Mouse (Mus musculus) intestine, embryonic 14.5 days (tissue): ENCODE measurements around the gene Tgm2. TPM values are rescaled to one million over a fixed set of nuclear protein-coding genes. Genes with fewer than 3 reads are reported as not detected.

Experiments used
- ATAC-seq: fragments of 200-750 bp; cut with Nextera tagmentation; replicated peaks from 2 replicates; pipeline ENCODE4 v1.8.0; 2017; ENCODE audit warnings: low read depth, moderate number of reproducible peaks, moderate TSS enrichment, moderate library complexity; ENCODE audit not compliant: low FRiP score, low TSS enrichment
- DNase-seq: peaks from one replicate; pipeline ENCODE4 v3.0.0-alpha.2; 2018; ENCODE audit warnings: low spot score
- H3K27ac ChIP-seq: fragments of 300-500 bp; sonication (generic); 2 replicates; pipeline ENCODE4 v1.5.1; 2014; ENCODE audit warnings: low read depth, mild to moderate bottlenecking, control low read depth
- H3K27me3 ChIP-seq: fragments of 300-500 bp; sonication (generic); replicated peaks from 2 replicates; pipeline ENCODE4 v1.6.1; 2014; ENCODE audit warnings: low read length, control low read depth; ENCODE audit not compliant: control insufficient read depth, insufficient read depth
- H3K36me3 ChIP-seq: fragments of 300-500 bp; sonication (generic); 2 replicates; pipeline ENCODE4 v1.6.1; 2014; ENCODE audit warnings: low read length, control low read depth; ENCODE audit not compliant: control insufficient read depth, insufficient read depth
- H3K4me1 ChIP-seq: fragments of 300-500 bp; sonication (generic); replicated peaks from 2 replicates; pipeline ENCODE4 v1.6.1; 2014; ENCODE audit warnings: low read length, control low read depth, mixed read lengths; ENCODE audit not compliant: control insufficient read depth, insufficient read depth
- H3K4me2 ChIP-seq: fragments of 300-500 bp; sonication (generic); 2 replicates; pipeline ENCODE4 v1.6.1; 2014; ENCODE audit warnings: low read length
- H3K4me3 ChIP-seq: fragments of 300-500 bp; sonication (generic); 2 replicates; pipeline ENCODE4 v1.5.1; 2014; ENCODE audit warnings: low read depth, low read length, control low read depth, mixed read lengths
- H3K9ac ChIP-seq: fragments of 300-500 bp; sonication (generic); 2 replicates; pipeline ENCODE4 v1.6.1; 2014; ENCODE audit warnings: mild to moderate bottlenecking, low read length
- H3K9me3 ChIP-seq: fragments of 300-500 bp; sonication (generic); 2 replicates; pipeline ENCODE4 v1.6.1; 2016; ENCODE audit warnings: low read length, control low read depth; ENCODE audit not compliant: control insufficient read depth
- WGBS: fragments of 180-500 bp; shearing (Covaris S2); extraction: QIAGEN DNeasy Blood & Tissue Kit; methylation state at CpG from one replicate; pipeline ENCODE4 v1.1.7; 2014; 5-methylcytosine and 5-hydroxymethylcytosine counted together
- polyA plus RNA-seq: library from polyadenylated mRNA; unstranded; fragments of >200 nt; fragmentation: Nextera tagmentation; extraction: Ambion mirVana; gene quantifications from 2 replicates; pipeline ENCODE4 v1.2.1, GENCODE M21; 2014

Gene Tgm2
- polyA plus RNA-seq, 1 experiment from 2014 or later, result 59.7 TPM

DNA sequence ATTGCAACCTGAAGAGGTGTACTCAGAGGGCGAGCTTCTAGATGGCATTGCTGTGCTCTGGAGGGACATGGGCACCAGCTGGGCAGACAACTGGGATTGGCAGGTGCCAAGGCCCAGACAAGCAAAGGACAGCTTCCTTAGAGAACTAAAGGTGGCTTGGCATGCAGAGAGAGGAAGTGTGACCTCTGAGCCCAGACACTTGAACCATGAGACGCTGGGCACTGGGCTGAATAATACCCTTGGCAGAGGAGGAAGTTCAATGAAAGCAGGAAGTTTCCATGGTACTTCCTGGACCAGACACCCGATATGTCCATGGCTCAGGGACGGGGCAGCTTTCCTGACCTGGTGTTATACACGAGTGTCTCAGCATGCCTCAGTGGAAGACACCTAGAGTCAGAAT lies 28.2 kb upstream of the Tgm2 start:
- peaks cover 7% of the 10 kb centered on the region for H3K4me1 ChIP-seq
- no peak overlapping the region for H3K9ac ChIP-seq
- no peaks in the 10 kb centered on the region for H3K9me3 ChIP-seq
- ATAC-seq (no peak), DNase-seq (no peak)
- H3K4me3 ChIP-seq, result no peak overlapping the region
- H3K27me3 ChIP-seq, result no peaks in the 10 kb centered on the region
- H3K4me2 ChIP-seq, result no peak overlapping the region
- H3K27ac ChIP-seq, result no peak overlapping the region
- 73% methylated on average over 5 of the region's 5 CpGs for WGBS
- no peaks in the 10 kb centered on the region for H3K36me3 ChIP-seq

DNA sequence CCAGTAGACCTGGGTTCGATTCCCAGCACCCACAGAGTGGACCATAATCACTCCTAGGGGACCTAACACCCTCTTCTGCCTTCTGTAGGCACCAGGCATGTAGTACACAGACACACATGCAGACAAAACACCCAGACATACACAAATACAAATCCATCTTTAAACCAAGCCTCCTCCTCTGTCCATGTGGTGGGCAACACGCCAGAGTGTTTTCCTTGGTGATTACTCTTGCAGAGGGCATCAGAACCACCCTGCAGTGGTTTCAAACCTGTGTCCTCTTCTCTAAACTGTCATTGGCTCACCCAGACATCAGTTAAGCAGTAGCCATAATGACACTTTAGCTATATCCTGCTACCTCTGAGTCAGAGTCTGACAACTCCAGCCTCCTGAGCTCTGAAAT lies 24.2 kb upstream of the Tgm2 start:
- peaks cover 4% of the 10 kb centered on the region for H3K4me1 ChIP-seq
- WGBS, result 86% methylated on average over 2 of the region's 2 CpGs
- H3K36me3 ChIP-seq, result no peaks in the 10 kb centered on the region
- DNase-seq (no peak), ATAC-seq (no peak)
- no peak overlapping the region for H3K9ac ChIP-seq
- no peaks in the 10 kb centered on the region for H3K9me3 ChIP-seq
- H3K4me2 ChIP-seq, result no peak overlapping the region
- H3K4me3 ChIP-seq, result no peak overlapping the region
- H3K27me3 ChIP-seq, result no peaks in the 10 kb centered on the region
- no peak overlapping the region for H3K27ac ChIP-seq

DNA sequence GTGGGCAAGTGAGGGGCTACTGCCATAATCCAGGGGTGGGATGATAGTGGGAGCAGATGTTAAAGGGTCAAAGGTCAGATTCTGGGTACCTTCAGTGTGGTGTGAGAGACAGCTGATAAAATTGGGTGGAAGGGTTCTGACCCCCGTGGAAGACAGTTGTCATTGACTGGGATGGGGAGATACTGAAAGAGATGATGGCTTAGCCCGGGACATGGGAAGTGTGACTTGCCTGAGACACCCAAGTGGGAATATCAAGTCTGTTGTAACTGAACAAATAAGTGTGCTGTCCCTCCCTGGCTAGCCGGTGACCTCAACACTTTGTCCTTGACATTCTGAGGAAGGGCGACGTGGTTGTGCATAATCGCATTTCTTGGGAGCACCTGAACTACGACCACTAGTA lies 23.5 kb upstream of the Tgm2 start:
- ATAC-seq (no peak), DNase-seq (no peak)
- Histone ChIP-seq H3K4me1 (peaks cover 4% of the 10 kb centered on the region; the same call in 1 of the 2 replicates), H3K4me3 (no peak overlapping the region), H3K9me3 (no peaks in the 10 kb centered on the region), H3K36me3 (no peaks in the 10 kb centered on the region), H3K27ac (no peak overlapping the region), H3K4me2 (no peak overlapping the region), H3K27me3 (no peaks in the 10 kb centered on the region), H3K9ac (no peak overlapping the region)
- WGBS, result 85% methylated on average over 7 of the region's 7 CpGs

DNA sequence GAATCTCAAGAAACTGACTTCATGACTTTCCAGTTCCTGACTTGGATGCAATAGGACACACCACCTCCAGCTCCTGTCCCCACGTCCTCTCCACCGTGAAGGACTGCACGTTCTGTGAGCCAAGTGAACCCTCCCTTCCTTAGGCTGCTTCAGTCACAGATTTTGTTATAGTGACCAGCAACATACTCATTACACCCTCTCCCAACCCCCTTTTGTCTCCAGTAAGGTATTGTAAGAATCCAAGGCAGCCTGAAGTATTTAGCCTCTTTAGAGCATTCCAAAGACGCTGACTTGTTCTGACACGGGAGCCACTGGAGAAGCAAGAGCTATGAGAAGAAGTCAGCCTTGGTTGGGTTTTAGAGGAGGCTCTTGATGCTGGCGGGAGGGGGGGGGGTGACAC lies 23.1 kb upstream of the Tgm2 start:
- WGBS, result 77% methylated on average over 6 of the region's 6 CpGs

DNA sequence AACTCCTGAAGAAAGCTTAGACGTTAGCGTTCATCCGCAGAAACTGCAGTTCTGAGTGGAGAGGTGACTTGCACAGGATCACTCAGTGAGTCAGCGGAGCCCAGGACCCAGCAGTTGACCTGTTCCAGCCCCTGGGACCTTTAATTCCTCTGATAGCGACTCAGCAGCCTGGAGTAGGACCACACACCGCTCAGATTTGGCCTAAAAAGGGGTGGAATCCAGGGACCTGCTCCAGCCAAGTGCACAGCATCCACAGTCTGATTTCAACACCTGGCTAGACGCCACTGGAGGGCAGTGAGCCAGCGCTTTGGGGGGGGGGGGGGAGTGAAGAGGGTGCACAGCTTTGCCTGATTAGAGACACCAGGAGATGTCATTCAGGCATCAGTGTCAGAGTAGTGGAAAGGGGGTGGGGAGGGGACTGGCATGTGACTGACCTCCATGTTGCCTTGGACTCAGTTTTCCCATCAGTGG lies 22.5 kb upstream of the Tgm2 start:
- DNase-seq (no peak), ATAC-seq (no peak)
- Histone ChIP-seq H3K4me1 (peaks cover 4% of the 10 kb centered on the region; the same call in 1 of the 2 replicates), H3K36me3 (no peaks in the 10 kb centered on the region), H3K27me3 (no peaks in the 10 kb centered on the region), H3K4me2 (no peak overlapping the region), H3K27ac (no peak overlapping the region), H3K4me3 (no peak overlapping the region), H3K9me3 (no peaks in the 10 kb centered on the region), H3K9ac (no peak overlapping the region)
- 39% methylated on average over 8 of the region's 8 CpGs for WGBS

More for the DNA sequence above, 23.1 kb upstream of the Tgm2 start:
- Histone ChIP-seq H3K4me1 (peaks cover 4% of the 10 kb centered on the region; the same call in 1 of the 2 replicates), H3K36me3 (no peaks in the 10 kb centered on the region), H3K27me3 (no peaks in the 10 kb centered on the region), H3K9me3 (no peaks in the 10 kb centered on the region), H3K4me3 (no peak overlapping the region), H3K4me2 (no peak overlapping the region), H3K9ac (no peak overlapping the region), H3K27ac (no peak overlapping the region)
- ATAC-seq, result no peak
- DNase-seq, result no peak

DNA sequence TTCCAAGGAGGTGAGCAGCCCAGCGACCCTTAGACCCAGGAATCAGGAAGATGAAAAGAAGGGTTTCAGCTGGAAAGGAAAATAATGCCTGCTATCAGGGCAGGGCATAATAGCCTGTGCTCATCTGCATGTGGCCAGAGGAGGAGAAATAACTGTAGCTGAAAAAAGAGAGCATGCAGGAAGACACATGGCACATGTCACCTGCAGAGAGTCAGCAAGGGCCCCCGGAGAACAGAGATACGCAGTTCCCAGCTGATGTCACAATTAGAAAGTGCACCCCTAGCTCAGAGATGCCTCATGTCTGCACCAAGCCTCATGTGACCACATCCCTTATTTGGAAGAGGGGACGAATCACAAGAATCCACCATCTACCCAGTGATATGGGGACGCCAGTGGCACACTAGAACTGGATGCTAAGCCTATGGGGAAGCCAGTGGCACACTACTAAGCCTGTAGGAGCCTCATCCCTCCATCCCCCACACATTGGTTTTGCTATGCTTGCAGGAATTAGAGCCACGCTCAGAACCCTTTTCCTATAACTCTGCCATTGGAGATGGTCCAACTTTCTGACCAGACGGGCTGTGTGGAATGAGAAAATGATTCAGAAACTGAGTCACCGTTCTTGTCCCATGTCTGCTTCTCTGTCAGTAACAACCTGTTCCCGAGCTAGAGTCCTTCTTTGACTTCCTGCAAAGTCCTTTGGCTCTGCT lies 21.4 kb upstream of the Tgm2 start:
- DNase-seq (no peak), ATAC-seq (no peak)
- Histone ChIP-seq H3K4me3 (no peak overlapping the region), H3K4me1 (peaks cover 4% of the 10 kb centered on the region; the same call in 1 of the 2 replicates), H3K36me3 (no peaks in the 10 kb centered on the region), H3K9ac (no peak overlapping the region), H3K27me3 (no peaks in the 10 kb centered on the region), H3K4me2 (no peak overlapping the region), H3K9me3 (no peaks in the 10 kb centered on the region), H3K27ac (no peak overlapping the region)
- 60% methylated on average over 9 of the region's 9 CpGs for WGBS

DNA sequence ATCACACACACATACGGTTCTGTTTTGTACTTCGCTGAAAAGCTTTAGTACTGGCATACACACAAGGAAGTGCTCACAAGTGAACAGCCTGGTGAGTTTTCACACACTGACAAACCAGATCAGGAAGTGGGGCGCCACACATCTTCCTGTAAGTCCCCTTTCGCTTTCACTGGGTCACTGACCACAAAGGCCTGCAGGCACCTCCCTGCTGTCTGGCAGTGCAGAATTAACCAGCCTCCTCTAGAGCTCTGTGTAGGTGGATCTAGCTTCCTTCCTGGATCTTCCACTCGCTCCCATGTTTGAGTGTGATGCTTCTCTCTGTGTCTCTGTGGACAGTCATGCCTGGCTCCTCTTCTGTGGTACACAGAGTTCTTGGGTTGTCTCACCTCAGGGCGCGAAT lies 20.4 kb upstream of the Tgm2 start:
- DNase-seq (no peak), ATAC-seq (no peak)
- H3K4me3 ChIP-seq, result no peak overlapping the region
- H3K9me3 ChIP-seq, result no peaks in the 10 kb centered on the region
- H3K27ac ChIP-seq, result no peak overlapping the region
- WGBS, result 81% methylated on average over 7 of the region's 7 CpGs
- H3K9ac ChIP-seq, result no peak overlapping the region
- peaks cover 4% of the 10 kb centered on the region; the same call in 1 of the 2 replicates for H3K4me1 ChIP-seq
- H3K36me3 ChIP-seq, result no peaks in the 10 kb centered on the region
- no peaks in the 10 kb centered on the region for H3K27me3 ChIP-seq
- no peak overlapping the region for H3K4me2 ChIP-seq

DNA sequence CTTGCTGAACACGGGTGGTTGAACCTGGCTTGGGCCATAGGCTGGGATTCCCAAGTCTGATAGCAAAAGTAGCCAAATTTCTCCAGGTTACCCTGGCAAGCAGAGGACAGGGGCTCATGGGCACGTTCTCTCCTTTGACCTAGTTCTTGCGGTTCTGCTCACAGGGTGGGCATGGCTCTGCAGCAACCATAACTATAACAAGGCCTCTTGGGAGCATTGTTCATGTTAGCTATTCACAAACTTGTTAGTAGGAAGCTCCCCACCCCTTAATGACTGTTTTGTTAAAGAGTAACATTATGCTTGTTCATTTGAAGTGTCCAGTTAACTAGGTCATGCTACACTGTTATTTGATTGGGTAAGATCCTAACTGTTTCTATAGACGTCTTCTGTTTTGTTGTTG lies 19.5 kb upstream of the Tgm2 start:
- WGBS, result 82% methylated on average over 4 of the region's 4 CpGs
- DNase-seq, result no peak
- no peak overlapping the region for H3K4me3 ChIP-seq
- no peak overlapping the region for H3K27ac ChIP-seq
- peaks cover 4% of the 10 kb centered on the region; the same call in 1 of the 2 replicates for H3K4me1 ChIP-seq
- no peak overlapping the region for H3K9ac ChIP-seq
- no peak overlapping the region for H3K4me2 ChIP-seq
- H3K9me3 ChIP-seq, result no peaks in the 10 kb centered on the region
- no peak for ATAC-seq
- H3K36me3 ChIP-seq, result no peaks in the 10 kb centered on the region
- H3K27me3 ChIP-seq, result no peaks in the 10 kb centered on the region

DNA sequence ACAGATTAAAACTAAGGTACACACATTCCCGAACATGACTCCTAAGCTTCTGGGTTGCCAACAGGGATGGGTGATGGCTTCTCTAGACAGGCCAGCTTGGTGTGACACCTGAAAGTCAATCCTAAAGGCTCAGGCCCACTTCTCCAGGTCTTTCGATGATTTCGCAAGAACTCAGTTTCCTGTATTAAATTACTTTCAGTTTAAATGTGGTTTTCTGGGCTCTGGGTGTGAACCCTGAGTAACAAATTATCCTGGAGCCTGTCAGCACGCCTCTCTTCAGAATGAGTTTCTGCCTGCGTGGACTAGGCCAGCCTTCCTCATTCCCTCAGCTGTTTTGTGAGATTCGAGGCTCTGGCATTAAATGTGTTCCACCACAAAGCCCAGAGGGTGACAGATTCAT lies 16.8 kb upstream of the Tgm2 start:
- ATAC-seq, result no peak
- 64% methylated on average over 6 of the region's 6 CpGs for WGBS
- no peak overlapping the region for H3K4me2 ChIP-seq

More for the DNA sequence above, 16.8 kb upstream of the Tgm2 start:
- H3K9ac ChIP-seq, result no peak overlapping the region
- H3K36me3 ChIP-seq, result no peaks in the 10 kb centered on the region
- no peak for DNase-seq
- no peak overlapping the region for H3K27ac ChIP-seq
- no peaks in the 10 kb centered on the region for H3K27me3 ChIP-seq
- no peaks in the 10 kb centered on the region for H3K9me3 ChIP-seq
- peaks cover 17% of the 10 kb centered on the region; the same call in 1 of the 2 replicates for H3K4me1 ChIP-seq
- no peak overlapping the region for H3K4me3 ChIP-seq
